Comparison of ENCODE assay signal across 19 mouse cellular contexts in the genomic region with DNA sequence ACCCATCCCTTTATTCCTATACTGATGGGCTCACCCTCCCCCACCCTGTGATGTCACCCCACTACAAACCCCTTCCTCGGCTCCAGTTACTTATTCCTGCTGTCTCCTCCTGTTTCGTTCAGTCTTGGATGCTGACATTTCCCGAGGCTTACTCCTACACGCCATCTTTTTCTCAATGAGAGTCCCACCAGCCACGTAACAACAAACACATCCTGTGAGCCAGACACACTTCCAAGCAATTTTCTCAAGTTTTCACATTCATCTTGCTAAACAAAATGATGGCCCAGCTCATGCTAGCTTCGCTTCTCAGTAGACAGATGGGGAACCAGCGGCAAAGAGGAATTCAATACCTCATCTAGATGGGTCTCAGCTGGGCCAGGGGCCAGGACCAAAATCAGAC.
"Had no signal": no experiment of that assay in that cellular context is flagged by ENCODE, and none has a peak within 500 bp of the region (broad histone marks: within the 10 kb centered on the region; RNA-seq: fewer than 3 reads in every experiment).

No protein-coding gene starts in this region.

- ATAC-seq: intestine, embryonic 15.5 days had no signal

- H3K4me3 ChIP-seq: intestine, embryonic 15.5 days; layer of hippocampus, adult 2 months; limb, embryonic 12.5 days; limb, embryonic 15.5 days; liver, embryonic 13.5 days had no signal

- H3K9ac ChIP-seq: intestine, embryonic 15.5 days; limb, embryonic 12.5 days; limb, embryonic 15.5 days; liver, embryonic 13.5 days had no signal

- H3K36me3 ChIP-seq: intestine, embryonic 15.5 days; limb, embryonic 12.5 days; limb, embryonic 15.5 days; liver, embryonic 13.5 days had no signal

- DNase-seq: kidney, adult 11 months; kidney, adult 8-10 months; kidney, postnatal 25 days; layer of hippocampus, adult 9-11 months; liver, embryonic 13.5 days; lung, adult 2 months; lung, postnatal 14 days; lung, postnatal 4 days; midbrain, embryonic 14.5 days; thymus, adult 2 months; thymus, postnatal 14 days; thymus, postnatal 4 days had no signal

- H3K4me2 ChIP-seq: intestine, embryonic 15.5 days; limb, embryonic 12.5 days; limb, embryonic 15.5 days; liver, embryonic 13.5 days; midbrain, embryonic 11.5 days had no signal

- H3K27ac ChIP-seq: intestine, embryonic 15.5 days; kidney, postnatal 0 days; layer of hippocampus, adult 2 months; limb, embryonic 12.5 days; limb, embryonic 15.5 days; liver, embryonic 13.5 days; stomach, postnatal 0 days had no signal

- H3K4me1 ChIP-seq: intestine, embryonic 15.5 days; limb, embryonic 12.5 days; limb, embryonic 15.5 days; liver, embryonic 13.5 days had no signal

- H3K27me3 ChIP-seq: intestine, embryonic 15.5 days; limb, embryonic 12.5 days; limb, embryonic 15.5 days; liver, embryonic 13.5 days had no signal

- H3K9me3 ChIP-seq: intestine, embryonic 15.5 days; limb, embryonic 12.5 days; limb, embryonic 15.5 days; liver, embryonic 13.5 days had no signal
